Mouse (Mus musculus) heart, postnatal 0 days (tissue): ENCODE results near the gene Oip5. TPM values are rescaled to one million over a fixed set of nuclear protein-coding genes. Genes with fewer than 3 reads are reported as not detected.
A peak's percentile ranks its signal among the peaks of the same experiment; 100 is the strongest.
"Not testable (repeated sequence)": the region's sequence is repeated elsewhere in the genome, so short reads cannot be mapped to it uniquely, and the experiment has no call there.

ENCODE experiments used
- ATAC-seq: fragments of 200-750 bp; cut with Nextera tagmentation; 2 replicates; pipeline ENCODE4 v1.8.0; 2017; ENCODE audit warnings: low read depth, moderate number of reproducible peaks, moderate library complexity; ENCODE audit not compliant: insufficient read depth
- DNase-seq: peaks from one replicate; pipeline ENCODE4 v3.0.0-alpha.2; 2016; ENCODE audit warnings: low spot score
- H3K27ac ChIP-seq: fragments of 300-500 bp; sonication (generic); 2 replicates; pipeline ENCODE4 v1.5.1; 2014; ENCODE audit warnings: low read depth, mild to moderate bottlenecking
- H3K27me3 ChIP-seq: fragments of 300-500 bp; sonication (generic); 2 replicates; pipeline ENCODE4 v1.6.1; 2014; ENCODE audit warnings: low read length, mixed read lengths; ENCODE audit not compliant: control insufficient read depth, insufficient read depth
- H3K36me3 ChIP-seq: fragments of 300-500 bp; sonication (generic); replicated peaks from 2 replicates; pipeline ENCODE4 v1.6.1; 2014; ENCODE audit warnings: low read length, mixed read lengths; ENCODE audit not compliant: control insufficient read depth, insufficient read depth
- H3K4me1 ChIP-seq: fragments of 300-500 bp; sonication (generic); 2 replicates; pipeline ENCODE4 v1.6.1; 2014; ENCODE audit warnings: antibody characterized with exemption; ENCODE audit not compliant: control insufficient read depth, insufficient read depth
- H3K4me2 ChIP-seq: fragments of 300-500 bp; sonication (generic); 2 replicates; pipeline ENCODE4 v1.6.1; 2014; ENCODE audit warnings: low read depth, mild to moderate bottlenecking, low read length, moderate library complexity
- H3K4me3 ChIP-seq: fragments of 300-500 bp; sonication (generic); 2 replicates; pipeline ENCODE4 v1.5.1; 2014; ENCODE audit warnings: low read depth, low read length
- H3K9ac ChIP-seq: fragments of 300-500 bp; sonication (generic); replicated peaks from 2 replicates; pipeline ENCODE4 v1.6.1; 2014; ENCODE audit warnings: low read depth, low read length, mixed read lengths
- H3K9me3 ChIP-seq: fragments of 300-500 bp; sonication (generic); replicated peaks from 2 replicates; pipeline ENCODE4 v1.6.1; 2016; ENCODE audit warnings: low read length; ENCODE audit not compliant: control insufficient read depth
- CTCF ChIP-seq: IDR thresholded peaks from 2 replicates; pipeline ENCODE4 v1.5.1; 2016; ENCODE audit warnings: antibody characterized with exemption, control low read depth, low read depth
- EP300 ChIP-seq: IDR thresholded peaks from 2 replicates; pipeline ENCODE4 v1.6.1; 2016; ENCODE audit warnings: antibody characterized with exemption, low read depth
- WGBS: fragments of 180-500 bp; shearing (Covaris S2); extraction: QIAGEN DNeasy Blood & Tissue Kit; methylation state at CpG from one replicate; pipeline ENCODE4 v1.1.7; 2014; 5-methylcytosine and 5-hydroxymethylcytosine counted together
- polyA plus RNA-seq: library from polyadenylated mRNA; unstranded; fragments of >200 nt; fragmentation: Nextera tagmentation; extraction: Ambion mirVana; gene quantifications from 2 replicates; pipeline ENCODE4 v1.2.1, GENCODE M21; 2015
- total RNA-seq: library from RNA; depleted of rRNA; stranded (reverse); fragments of >200 nt; gene quantifications from 2 replicates; pipeline ENCODE4 v1.2.3, GENCODE M21; 2014; ENCODE audit warnings: low replicate concordance

Gene Oip5
- total and polyA plus RNA-seq, 2 experiments from 2014 or later, result 0.88 to 7.0 TPM

DNA sequence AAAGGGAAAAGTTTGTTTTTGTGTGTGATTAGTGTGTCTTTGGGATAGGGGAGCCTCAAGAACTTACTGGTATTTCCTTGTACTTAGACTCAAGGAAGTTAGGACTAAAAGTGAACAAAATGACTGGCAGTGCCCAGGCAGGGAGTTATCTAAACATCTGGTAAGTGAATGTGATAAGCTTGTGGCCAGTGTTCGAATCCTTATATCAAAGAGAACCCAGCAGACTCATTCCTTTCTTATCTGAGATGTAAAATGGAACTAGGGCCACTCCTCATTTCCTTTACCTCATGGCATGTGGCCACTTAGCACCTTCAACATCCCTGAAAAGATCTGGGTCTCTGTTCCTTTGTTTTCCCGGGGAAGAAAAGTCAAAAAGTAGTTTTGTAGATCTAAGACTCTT, 14.4 kb downstream of the Oip5 start:
- Histone ChIP-seq H3K9ac (no peak overlapping the region), H3K4me3 (no peak overlapping the region), H3K27ac (0 out of 2 replicates have a peak overlapping the region, but pooled peaks have one; percentile 7), H3K9me3 (no peaks in the 10 kb centered on the region), H3K4me2 (no peak overlapping the region), H3K4me1 (peaks cover 25% of the 10 kb centered on the region), H3K27me3 (no peaks in the 10 kb centered on the region), H3K36me3 (peaks cover 66% of the 10 kb centered on the region)
- DNase-seq, result no peak
- no peak for TF ChIP-seq CTCF
- no peak for TF ChIP-seq EP300
- ATAC-seq, result no peak
- 19% methylated on average over 2 of the region's 2 CpGs for WGBS

- Histone ChIP-seq H3K36me3 (peaks cover 68% of the 10 kb centered on the region), H3K9ac (no peak overlapping the region), H3K4me3 (no peak overlapping the region), H3K27me3 (no peaks in the 10 kb centered on the region), H3K27ac (peak overlapping the region; percentile 34; the same call in 1 of the 2 replicates), H3K4me1 (peaks cover 30% of the 10 kb centered on the region), H3K4me2 (peak overlapping the region; percentile 5; the same call in 1 of the 2 replicates), H3K9me3 (no peaks in the 10 kb centered on the region)
- ATAC-seq, result no peak
- 17% methylated on average over 1 of the region's 1 CpGs for WGBS
- no peak for DNase-seq
- TF ChIP-seq EP300 (no peak), CTCF (no peak)
Measured at GRCm38 (mm10) chr2:119602488-119602887, 15.8 kb downstream of the Oip5 start.

GRCm38 (mm10) chr2:119601575-119601974, 16.7 kb downstream of the Oip5 start:
- not testable (repeated sequence) for H3K9ac ChIP-seq, H3K9me3 ChIP-seq, ATAC-seq, DNase-seq, H3K27me3 ChIP-seq, H3K27ac ChIP-seq
- Histone ChIP-seq H3K4me2 (peak overlapping the region; percentile 21; the same call in 1 of the 2 replicates), H3K4me1 (peaks cover 37% of the 10 kb centered on the region), H3K4me3 (0 out of 2 replicates have a peak overlapping the region, but pooled peaks have one; percentile 13), H3K36me3 (peaks cover 74% of the 10 kb centered on the region)
- WGBS, result 52% methylated on average over 3 of the region's 3 CpGs

DNA sequence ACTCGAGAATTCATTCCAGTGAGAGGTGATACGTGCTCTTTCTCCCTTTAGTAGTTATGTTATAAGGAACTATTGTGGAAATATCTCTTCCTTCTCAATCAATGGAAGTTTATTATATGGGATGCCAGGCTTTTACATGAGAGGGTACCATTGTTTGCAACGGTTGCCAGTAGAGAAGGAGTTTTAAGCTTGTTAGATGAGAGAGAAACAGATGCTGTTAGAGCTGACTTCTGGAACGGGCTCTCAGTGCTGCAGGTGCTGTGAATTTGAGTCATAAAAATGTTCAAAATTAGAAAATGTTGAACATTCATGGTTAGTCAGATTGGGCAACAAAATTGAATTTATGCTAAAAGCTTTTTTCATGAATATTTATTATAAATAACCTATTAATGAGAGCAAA, 17.2 kb downstream of the Oip5 start:
- Histone ChIP-seq H3K9ac (no peak overlapping the region), H3K4me2 (no peak overlapping the region), H3K4me3 (no peak overlapping the region), H3K27me3 (no peaks in the 10 kb centered on the region), H3K27ac (no peak overlapping the region), H3K36me3 (peaks cover 79% of the 10 kb centered on the region), H3K4me1 (peaks cover 37% of the 10 kb centered on the region), H3K9me3 (no peaks in the 10 kb centered on the region)
- DNase-seq (no peak), ATAC-seq (no peak)
- TF ChIP-seq EP300, result no peak
- TF ChIP-seq CTCF, result no peak
- 79% methylated on average over 4 of the region's 4 CpGs for WGBS

- TF ChIP-seq CTCF (no peak), EP300 (no peak)
Measured at GRCm38 (mm10) chr2:119596781-119597330, 21.4 kb downstream of the Oip5 start.

GRCm38 (mm10) chr2:119595308-119595707, 23.0 kb downstream of the Oip5 start:
- no peak for TF ChIP-seq EP300
- ATAC-seq, result no peak
- H3K4me1 ChIP-seq, result peaks cover 21% of the 10 kb centered on the region
- peak overlapping the region; percentile 97 for H3K9ac ChIP-seq
- peak overlapping the region; percentile 86 for H3K4me3 ChIP-seq
- DNase-seq, result no peak
- H3K9me3 ChIP-seq, result no peaks in the 10 kb centered on the region
- no peaks in the 10 kb centered on the region for H3K27me3 ChIP-seq
- 6% methylated on average over 4 of the region's 4 CpGs for WGBS
- H3K36me3 ChIP-seq, result peaks cover 46% of the 10 kb centered on the region
- H3K4me2 ChIP-seq, result peak overlapping the region; percentile 80
- H3K27ac ChIP-seq, result peak overlapping the region; percentile 99

More at GRCm38 (mm10) chr2:119596781-119597330, 21.4 kb downstream of the Oip5 start:
- WGBS, result 63% methylated on average over 8 of the region's 8 CpGs
- Histone ChIP-seq H3K27ac (no peak overlapping the region; the same call in 1 of the 2 replicates), H3K9me3 (no peaks in the 10 kb centered on the region), H3K36me3 (peaks cover 52% of the 10 kb centered on the region), H3K4me2 (peak overlapping the region; percentile 80; the same call in 1 of the 2 replicates), H3K9ac (no peak overlapping the region), H3K4me3 (no peak overlapping the region), H3K4me1 (peaks cover 32% of the 10 kb centered on the region), H3K27me3 (no peaks in the 10 kb centered on the region)
- ATAC-seq (no peak), DNase-seq (no peak)
